Mouse (Mus musculus): ENCODE results near the gene Msh2.
"Not testable (repeated sequence)": the region's sequence is repeated elsewhere in the genome, so short reads cannot be mapped to it uniquely, and the experiment has no call there.

Msh2 gene

GRCm38 (mm10) chr17:87671890-87672660 lies at the start of gene Msh2:
Gene Msh2, plus strand, starts transcription at chr17:87672330.
- in situ Hi-C loops (cut with MboI, MseI): no loop called here

- in situ Hi-C loops (cut with MboI, MseI): no loop called here
Observed at GRCm38 (mm10) chr17:87625510-87626086, 46.5 kb upstream of the Msh2 start.

- in situ Hi-C loops (cut with MboI, MseI): no loop called here
Observed at GRCm38 (mm10) chr17:87628144-87628543, 44.0 kb upstream of the Msh2 start.

GRCm38 (mm10) chr17:87628706-87629105 lies 43.4 kb upstream of the Msh2 start:
- in situ Hi-C loops (cut with MboI, MseI): no loop called here

- in situ Hi-C loops (cut with MboI, MseI): no loop called here
Observed at GRCm38 (mm10) chr17:87637056-87637389, 35.1 kb upstream of the Msh2 start.

GRCm38 (mm10) chr17:87639242-87639641 lies 32.9 kb upstream of the Msh2 start:
- in situ Hi-C loops (cut with MboI, MseI): no loop called here

- in situ Hi-C loops (cut with MboI, MseI): no loop called here
Observed at GRCm38 (mm10) chr17:87640272-87640671, 31.9 kb upstream of the Msh2 start.

GRCm38 (mm10) chr17:87641006-87641405 lies 31.1 kb upstream of the Msh2 start:
- in situ Hi-C loops (cut with MboI, MseI): no loop called here

- in situ Hi-C loops (cut with MboI, MseI): no loop called here
Observed at GRCm38 (mm10) chr17:87642744-87643143, 29.4 kb upstream of the Msh2 start.

- in situ Hi-C loops (cut with MboI, MseI): not testable (repeated sequence)
Observed at GRCm38 (mm10) chr17:87655616-87656015, 16.5 kb upstream of the Msh2 start.

GRCm38 (mm10) chr17:87661958-87662573 lies 10.1 kb upstream of the Msh2 start:
- in situ Hi-C loops (cut with MboI, MseI): not testable (repeated sequence)

- in situ Hi-C loops (cut with MboI, MseI): no loop called here
Observed at GRCm38 (mm10) chr17:87664238-87664637, 7.9 kb upstream of the Msh2 start.

GRCm38 (mm10) chr17:87665066-87665822 lies 6.9 kb upstream of the Msh2 start:
- in situ Hi-C loops (cut with MboI, MseI): no loop called here

- in situ Hi-C loops (cut with MboI, MseI): no loop called here
Observed at GRCm38 (mm10) chr17:87672677-87673286, 652 bp downstream of the Msh2 start.

- in situ Hi-C loops (cut with MboI, MseI): not testable (repeated sequence)
Observed at GRCm38 (mm10) chr17:87676916-87677474, 4.9 kb downstream of the Msh2 start.

GRCm38 (mm10) chr17:87677656-87678055 lies 5.5 kb downstream of the Msh2 start:
- in situ Hi-C loops (cut with MboI, MseI): no loop called here

GRCm38 (mm10) chr17:87689217-87689616 lies 17.1 kb downstream of the Msh2 start:
- in situ Hi-C loops (cut with MboI, MseI): no loop called here

GRCm38 (mm10) chr17:87691958-87692357 lies 19.8 kb downstream of the Msh2 start:
- in situ Hi-C loops (cut with MboI, MseI): no loop called here

- in situ Hi-C loops (cut with MboI, MseI): no loop called here
Observed at GRCm38 (mm10) chr17:87695874-87696465, 23.8 kb downstream of the Msh2 start.

- in situ Hi-C loops (cut with MboI, MseI): no loop called here
Observed at GRCm38 (mm10) chr17:87696814-87697213, 24.7 kb downstream of the Msh2 start.

Measured in T-helper 2 cell (primary cell).